Mouse (Mus musculus): ENCODE results near the gene Ank.

Ank gene

DNA sequence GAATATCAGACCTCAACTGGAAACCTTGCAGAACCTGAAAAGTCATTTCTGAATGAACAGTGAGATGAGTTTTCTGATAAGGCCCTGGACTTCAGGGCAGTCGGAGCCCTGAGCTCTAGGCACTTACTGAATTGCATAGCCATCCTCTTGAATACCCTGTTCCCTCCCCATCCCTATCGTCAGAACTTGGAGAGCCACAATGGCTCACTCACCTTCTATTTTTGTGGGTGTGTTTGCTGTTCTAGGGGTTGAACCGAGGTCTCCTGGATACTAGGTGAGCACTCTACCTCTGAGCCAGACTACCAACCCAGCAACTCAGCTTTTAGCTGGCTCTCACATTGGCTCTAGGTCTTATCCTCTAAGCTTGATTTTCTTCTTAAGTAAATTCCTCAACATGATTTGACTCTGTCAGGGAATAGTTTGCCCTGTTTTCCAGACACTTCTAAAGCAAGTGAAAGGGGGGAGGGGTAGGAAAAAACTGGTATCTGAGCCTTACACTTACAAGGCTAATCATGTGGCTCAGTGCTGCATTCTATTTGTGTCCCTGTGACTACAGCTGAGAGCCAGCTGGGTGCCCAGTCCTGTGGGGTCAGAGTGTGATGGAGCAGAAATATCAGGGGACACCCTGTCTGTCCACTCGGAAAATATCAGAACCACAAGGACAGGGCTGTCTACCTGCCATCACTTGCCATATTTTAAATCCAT lies 71.2 kb downstream of the Ank start:
- DNase-seq (ENCODE audit: low spot score) = no peak

DNA sequence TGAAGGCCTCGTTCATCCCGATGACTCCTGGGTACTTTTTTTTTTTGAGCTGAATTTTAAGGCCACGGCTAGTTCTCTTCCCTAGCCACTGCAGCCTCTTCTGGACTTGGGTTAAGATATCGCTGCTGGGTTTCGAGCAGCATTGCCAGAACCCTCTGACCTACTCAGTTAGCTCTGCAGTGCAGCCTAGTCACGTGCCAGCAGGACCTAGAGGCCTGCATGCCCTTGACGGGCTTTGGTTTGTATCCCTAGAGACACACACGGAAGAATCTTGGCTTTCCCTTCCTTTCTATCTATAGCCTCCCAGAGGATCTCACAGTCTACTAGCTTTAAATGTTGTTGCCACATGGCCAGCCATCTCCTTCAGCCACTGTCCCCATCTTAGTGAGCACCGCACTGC lies 73.3 kb downstream of the Ank start:
- DNase-seq (ENCODE audit: low spot score) = no peak

DNA sequence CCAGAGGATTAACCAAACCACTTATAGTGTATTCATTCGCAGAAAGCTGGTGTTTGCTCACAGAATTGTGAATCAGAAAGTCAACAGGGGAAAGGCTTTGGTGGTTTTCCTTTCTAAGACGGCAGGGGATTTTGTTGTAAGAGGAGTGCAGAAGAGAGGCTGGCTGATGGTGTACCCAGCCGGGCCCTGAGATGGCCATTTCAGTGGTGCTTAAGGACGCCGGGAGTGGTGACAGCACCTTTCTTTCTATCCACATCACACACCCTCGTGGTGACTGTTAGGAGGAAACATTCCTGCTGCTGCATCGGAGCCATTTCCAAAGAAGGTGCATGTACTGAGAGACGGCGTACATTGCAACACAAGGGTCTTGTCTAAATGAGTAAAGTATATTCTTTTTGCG lies 78.7 kb downstream of the Ank start:
- DNase-seq (ENCODE audit: low spot score) = no peak

DNA sequence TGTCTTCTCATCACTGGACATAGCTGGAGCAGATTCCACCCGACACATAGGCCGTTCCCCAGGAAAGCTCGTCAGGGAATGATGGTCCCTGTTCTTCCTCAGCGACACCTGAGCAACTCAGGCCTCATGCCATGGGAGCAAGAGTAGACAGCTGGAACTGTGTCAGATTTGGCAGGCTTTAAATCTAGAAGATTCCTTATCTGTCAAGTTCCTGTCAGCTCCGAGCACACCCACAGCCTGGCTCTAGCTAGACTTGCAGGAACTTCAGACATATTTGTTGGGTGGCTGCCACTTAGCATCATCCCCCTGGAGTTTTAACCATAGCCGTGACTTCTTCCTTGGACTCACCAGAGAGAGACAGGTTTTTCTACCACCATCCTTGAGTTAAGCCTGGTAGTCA lies 81.6 kb downstream of the Ank start:
- DNase-seq (ENCODE audit: low spot score) = no peak

DNA sequence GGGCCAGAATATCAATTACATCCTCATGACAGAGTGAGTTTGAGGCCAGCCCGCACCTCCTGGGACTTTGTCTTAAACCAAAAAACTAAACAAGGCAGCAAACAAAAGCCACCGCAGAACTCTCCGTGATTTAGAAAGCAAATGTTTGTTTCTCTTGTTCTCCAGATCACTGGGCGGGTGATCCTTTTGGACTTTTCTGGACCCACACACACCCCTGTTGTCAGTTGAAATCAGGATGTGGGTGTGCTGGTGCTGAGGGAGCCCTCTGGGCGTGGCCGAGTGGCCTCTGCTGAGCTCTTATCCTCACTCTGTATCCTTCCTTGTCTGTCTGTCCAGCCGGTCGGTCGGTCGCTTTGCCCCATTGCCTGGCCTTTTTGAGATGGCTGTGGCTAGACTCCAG lies 82.6 kb downstream of the Ank start:
- DNase-seq (ENCODE audit: low spot score) = no peak

DNA sequence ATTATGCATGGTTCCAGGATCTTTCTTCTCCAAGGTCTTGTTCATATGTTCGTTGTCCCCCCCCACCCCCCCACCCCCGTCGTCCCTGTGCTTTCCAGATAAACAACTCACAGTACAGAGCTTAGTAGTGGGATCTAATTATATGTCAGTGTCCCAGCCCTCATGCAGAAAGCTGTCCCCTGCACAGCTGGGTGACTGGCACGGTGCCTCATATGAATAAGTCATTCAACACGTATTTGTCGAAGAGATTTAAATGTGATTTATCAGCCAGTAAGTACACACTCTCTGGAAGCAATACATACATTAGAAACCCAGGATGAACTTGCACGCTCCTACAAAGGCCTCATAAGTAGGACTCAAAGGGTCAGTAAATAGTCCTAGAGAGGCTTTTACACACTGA lies 83.4 kb downstream of the Ank start:
- DNase-seq (ENCODE audit: low spot score) = no peak

DNA sequence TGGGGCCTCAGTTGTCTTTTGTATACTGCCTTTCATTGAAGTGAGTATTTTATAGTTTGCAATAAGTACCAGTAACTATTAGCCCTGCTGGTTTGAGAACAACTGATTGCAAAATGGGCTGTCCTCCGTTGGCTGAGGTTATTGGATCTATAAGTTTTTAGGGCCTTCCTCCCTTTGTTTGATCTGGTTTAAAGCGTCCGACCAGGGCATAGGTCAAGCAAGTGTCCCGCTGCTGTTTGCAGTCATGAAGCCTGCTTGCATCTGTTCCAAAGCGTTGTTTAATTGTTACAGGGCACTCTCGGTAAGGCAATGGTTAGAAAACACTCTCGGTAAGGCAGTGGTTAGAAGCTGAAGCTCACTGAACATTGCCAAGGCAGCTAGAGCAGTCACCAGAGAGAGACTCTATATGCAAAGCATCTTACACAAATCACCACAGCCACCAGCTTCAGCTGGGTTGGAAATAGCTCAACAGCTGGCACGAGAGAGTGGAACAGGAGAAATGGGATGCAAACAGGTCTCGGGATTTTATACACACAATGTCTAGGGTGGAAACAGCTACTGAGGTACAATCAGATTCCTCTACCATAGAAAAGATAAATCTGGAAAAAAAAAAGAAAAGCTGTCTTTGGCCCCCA lies 84.0 kb downstream of the Ank start:
- no peak for DNase-seq (ENCODE audit: low spot score)

DNA sequence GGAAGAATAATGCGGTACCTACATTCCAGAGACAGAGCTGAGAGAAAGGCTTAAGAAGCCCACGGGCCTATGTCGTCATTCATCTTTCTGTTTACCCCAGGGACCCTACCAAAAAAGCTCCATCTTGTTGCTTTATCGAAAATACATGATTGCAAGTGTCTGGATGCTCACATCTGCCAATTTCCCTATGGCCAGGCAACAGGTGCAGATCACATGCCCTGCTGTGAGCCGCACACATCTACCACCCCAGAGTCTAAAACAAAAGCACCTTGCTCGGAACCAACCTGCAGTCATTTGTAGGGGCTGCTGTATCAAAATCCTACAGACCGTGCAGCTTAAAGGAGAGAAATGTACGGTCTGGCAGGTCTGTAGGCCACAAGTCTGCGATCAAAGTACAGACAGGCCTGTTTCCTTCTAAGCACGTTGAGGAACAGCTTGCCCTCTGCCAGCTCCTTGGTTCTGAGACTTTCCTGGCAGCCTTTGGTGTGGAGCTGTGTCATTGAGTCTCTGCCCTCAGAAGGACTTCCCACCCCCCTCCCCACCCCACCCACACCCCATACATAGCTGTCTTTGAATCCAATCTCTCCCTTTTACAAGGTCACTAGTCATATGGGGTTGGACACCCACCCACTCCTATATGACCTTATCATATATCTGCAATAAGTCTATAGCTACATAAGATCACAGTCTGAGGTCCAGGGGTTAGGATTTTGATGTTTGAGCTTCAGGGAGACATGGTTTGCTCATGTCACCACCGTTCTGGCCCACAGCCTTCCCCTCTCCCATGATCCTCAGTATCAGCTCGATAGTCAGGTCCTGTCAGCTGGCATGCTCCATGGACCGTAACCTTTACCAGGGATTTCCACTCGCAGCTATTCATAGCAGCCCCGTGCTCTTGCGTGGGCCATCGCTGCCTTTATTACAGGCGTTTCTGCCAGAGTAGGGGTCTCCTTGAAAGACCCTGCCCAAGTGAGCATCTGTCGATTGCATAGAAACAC lies 84.9 kb downstream of the Ank start:
- DNase-seq (ENCODE audit: low spot score) = no peak

DNA sequence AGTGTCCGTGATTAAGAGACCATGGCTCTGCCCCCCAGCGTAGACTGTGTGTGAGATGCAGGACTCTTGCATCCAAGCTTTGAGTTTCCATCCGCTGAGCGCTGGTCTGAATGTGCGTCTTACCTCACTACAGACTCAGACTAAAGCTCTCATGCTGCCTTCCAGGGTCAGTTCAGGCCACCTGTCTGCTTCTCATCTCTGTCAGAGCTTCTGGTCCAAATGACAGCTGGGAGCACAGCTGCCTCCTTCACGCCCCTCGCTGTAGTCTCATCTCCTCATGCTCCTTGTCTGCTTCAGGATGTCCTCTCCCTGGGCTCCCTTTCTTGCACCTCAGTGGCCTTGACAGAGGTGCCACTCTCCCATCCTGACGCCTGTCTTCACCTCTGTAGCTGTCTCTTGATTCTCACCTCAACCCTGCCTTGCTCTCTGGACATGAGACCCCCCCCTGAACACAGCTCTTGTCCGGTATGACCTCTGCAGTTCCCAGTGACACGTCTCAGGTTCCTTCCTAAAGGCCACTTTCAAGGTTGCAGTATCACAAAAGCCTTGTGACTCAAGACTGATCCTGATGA lies 85.7 kb downstream of the Ank start:
- DNase-seq (ENCODE audit: low spot score) = no peak

DNA sequence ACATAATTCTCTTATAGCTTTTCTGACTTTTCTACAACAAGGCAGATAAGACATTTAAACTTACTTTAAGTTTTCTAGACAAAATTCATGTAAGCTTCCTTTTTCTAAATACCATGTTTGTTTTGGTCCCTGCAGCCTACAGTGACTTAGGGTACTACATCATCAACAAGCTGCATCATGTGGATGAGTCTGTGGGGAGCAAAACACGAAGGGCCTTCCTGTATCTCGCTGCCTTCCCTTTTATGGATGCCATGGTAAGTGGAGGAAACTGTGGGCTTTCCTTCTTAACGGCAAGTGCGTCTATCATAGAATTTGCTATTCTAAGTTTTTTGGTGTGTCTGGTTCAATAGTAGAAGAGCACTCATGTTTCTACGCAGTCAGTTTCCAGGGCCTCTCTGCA lies 87.1 kb downstream of the Ank start:
- DNase-seq (ENCODE audit: low spot score) = no peak

DNA sequence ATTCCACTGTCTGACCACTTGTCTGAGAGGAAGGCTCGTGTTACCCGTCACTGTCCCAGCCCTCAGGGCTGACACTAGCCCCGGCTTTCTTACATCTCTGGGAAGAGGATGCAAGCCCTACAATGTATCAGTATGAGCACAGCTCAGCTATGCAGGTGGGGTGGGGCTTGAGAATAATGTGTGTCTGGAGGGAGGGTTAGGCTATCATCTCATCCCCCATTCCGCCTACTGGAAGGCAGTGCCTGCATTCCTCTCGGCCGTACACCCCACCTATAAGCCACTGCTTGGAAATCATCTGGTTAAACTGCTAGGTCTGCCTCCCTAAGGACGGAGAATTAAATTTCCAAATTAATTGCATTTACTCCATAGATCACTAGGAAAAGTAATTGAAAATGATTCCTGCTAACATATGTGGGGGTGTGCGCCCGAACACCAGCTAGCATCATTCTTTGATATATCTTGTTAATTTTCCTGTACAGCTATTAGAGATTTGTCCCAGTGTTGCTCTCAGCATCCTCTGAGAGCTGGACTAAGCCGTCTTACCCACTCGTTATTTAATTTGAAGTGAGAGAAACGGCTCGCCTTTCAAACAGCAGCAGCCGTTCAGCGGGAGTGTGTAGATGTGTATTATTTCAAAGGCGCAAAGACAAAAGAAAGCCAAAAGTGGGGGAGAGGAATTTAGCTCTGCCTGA lies 92.1 kb downstream of the Ank start:
- no peak for DNase-seq (ENCODE audit: low spot score)

DNA sequence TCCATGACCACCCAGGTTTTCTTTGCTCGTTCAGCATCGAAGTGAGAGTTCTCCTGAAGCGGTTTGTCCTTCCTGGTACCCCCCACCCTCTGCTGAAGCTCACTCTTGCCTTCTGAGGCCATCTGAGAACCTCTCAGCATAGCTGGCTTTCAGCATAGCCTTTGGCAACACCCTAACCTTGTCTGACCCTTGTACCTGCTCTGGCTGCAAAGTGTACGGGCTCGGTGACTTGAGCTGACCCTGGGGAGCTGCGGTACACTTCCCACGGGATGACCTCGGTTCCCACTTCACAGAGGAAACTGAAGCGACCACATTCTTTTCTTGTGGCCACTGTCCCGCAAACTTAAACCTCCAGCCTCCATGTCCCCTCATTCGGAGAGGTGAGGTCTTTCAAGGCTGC lies 93.8 kb downstream of the Ank start:
- no peak for DNase-seq (ENCODE audit: low spot score)

DNA sequence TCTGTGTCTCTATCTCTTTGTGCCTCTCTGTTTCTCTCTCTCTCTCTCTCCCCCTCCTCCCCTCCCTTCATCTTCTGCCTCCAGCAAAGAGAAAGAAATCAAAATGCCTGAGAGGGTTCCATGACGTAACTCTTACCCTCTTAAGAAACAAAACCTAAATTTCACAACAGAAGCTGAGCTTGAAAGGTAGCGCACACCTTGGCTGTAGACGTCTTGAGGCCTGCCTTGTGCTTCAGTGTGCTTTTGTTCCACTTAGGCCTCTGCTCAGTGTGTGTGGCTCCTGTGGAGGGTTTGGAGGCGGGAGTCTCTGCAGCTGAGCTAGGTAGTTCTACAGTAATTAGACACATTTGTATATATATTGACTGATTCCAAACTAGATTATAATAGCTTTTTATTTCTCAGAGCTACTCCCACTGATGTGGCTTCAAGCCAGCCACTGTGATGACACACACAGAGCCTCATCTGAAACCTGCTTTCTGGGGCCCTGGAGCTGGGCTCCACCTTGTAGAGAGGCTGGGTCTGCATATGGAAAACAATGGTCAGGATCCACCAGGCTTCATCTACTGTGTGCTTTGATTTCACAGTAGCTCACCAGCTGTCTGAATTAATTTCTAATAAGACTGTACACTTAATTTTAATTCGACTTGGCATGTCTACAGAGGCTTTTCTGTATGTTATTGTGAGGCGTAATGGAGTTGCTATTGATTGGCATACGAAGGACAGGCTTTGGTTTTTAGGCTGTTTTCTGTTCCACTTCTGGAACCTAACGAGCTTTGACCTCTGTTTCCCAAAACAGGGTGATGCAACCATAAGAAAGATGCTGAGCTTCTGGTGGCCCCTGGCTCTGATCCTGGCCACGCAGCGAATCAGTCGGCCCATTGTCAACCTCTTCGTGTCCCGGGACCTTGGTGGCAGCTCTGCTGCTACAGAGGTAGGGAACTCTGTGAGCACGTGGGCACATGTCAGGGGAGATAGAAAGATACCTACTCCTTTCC lies 97.9 kb downstream of the Ank start:
- DNase-seq (ENCODE audit: low spot score) = peak; percentile 77

DNA sequence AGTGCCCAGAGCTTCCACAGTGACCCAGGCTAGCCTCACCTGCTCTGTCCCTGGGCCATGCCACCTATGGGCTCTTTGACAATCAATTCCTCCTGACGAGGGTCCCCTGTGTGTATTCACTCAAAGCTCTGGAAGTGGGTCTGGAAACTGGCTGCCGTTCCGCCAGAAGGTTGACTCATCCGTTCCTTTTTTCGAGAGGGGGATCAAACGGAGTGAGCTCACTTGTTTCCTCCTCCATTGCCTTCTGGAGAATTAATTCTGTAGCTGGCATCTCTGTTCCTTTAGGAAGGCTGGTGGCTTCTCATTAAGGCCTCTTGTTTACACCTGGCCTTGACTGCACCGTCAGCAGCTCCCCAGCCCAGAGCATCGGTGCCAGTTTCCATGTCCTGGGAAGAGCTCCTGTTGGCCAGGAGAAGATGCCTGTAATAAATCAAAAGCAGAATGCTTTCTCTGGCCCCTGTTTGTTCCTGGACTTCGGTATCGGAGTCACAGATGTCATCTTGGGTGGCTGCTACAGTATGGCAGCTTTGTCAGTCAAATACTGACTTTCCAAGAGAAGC lies 99.2 kb downstream of the Ank start:
- no peak for DNase-seq (ENCODE audit: low spot score)

DNA sequence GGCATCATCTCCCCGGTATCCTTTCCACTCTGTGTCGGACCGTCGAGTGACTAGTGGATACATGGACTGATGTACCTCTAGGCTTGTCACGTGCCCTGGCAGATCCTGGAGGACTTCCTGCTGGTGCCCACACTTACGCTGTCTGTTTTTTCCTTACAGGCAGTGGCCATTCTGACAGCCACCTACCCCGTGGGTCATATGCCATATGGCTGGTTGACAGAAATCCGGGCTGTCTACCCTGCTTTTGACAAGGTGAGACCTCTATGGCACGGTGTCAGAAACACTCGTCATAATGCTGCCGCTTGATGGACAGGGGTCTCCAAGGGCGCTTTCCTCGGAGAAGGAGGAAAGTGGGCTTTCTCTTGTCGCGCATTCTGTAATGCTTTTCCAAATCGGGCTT lies 100.9 kb downstream of the Ank start:
- DNase-seq (ENCODE audit: low spot score) = no peak

DNA sequence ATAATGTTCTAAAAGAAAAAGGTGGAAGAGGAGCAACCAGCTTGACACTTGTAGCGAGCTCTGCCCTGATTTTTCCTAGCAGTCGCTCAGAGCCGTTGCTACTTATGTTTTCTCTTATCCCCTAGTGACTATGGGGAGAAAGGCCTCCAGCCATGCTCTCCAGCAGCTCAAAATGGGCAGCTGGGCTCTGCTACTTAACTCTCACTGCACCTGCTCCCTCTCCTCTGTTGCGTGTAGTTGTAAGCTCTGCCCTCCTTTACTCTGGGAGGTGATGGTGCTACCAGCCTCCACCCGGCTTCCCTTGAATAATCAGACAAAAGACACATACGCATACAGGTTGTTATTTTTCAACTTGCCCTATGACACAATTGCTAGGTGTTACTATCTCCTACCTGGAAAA lies 101.9 kb downstream of the Ank start:
- DNase-seq (ENCODE audit: low spot score) = peak; percentile 22

DNA sequence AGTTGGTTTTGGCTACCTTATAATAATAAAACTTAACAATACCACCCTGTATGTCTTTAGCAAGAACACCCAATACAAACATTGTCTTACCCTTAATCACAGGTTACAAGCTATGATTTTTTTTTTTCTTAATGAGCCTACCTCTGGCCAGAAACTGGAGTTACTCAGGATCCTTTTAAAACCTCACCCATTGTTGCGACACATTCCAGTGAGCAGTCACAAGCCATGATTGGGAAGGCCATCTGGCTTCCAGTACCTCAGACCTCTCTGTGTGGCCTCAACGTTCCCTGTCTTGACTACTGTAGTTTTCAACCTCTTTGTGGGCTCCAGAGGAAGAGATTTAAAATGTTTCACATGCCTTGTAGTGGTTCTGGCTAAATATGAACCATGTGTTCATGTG lies 103.4 kb downstream of the Ank start:
- DNase-seq (ENCODE audit: low spot score) = no peak

DNA sequence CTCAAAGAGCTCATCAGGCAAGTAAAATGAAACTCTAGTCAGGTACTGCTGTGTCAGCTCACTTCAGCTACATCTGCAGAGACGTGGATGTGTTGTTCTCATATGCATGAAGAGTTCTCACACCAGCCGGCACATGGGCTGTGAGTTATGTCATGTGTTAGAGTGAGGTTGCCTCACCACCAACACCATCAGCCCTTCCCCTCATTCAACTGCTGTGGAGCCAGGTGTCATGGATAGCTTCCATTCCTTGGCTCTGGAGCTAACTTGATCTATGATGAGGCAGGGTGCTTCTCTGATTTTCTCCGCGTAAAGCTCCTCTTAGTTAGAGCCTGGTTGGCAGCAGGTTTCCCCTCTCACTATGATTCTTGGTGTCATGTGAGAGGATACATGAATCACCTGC lies 103.9 kb downstream of the Ank start:
- no peak for DNase-seq (ENCODE audit: low spot score)

DNA sequence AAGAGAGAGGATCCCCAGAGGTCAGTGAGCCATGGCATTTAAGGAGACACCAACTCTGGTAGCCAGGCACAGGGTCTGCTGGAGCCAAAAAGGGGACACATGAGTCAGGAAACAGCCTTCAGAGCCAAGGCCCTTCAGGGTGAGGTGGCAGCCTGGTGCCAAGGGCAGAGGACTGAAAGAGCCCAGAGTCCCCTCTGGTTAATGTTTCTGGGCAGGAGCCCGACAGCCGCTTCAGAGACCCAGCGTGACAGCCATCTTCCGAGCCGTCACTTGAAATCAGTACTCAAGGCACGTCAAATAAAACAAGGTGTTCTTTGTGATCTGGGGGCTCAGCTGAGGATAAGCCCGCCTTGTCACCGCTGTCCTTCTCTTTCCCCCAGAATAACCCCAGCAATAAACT lies 104.7 kb downstream of the Ank start:
- no peak for DNase-seq (ENCODE audit: low spot score)

DNA sequence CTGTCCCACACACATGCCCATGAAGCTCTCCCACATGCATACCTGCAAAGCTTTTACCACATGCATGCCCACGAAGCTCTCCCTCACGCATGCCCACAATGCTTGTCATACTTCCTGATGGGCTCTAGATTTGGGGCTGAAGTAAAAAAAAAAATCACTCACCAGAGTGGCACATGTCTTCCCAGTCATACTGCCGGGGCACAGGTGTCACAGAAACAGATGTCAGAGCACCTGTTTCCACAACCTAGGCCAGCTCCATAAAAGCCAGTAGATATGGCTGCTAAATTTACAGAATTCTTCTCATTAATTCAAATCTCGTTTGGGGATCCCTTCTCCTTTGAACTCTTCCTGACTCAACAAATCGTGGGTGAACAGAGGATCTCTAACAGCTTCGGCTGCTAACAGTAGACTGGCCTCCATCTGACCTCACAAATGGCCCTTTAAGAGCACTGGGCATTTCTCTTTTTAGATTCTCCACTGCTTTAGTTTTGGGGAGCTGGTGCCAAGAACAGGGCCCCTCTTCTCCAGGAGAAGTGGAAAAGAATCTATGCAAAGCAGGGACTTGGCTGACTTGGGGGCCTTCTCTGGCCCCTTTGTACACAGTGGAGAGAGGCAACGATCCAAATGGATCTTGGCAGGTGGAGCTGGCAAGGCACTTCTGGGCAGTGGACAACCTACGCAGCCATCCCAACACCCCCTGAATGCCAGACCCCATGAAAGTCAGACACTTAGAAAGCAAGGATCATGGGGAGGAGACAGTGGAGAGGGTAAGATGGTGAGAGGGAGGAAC lies 108.7 kb downstream of the Ank start:
- no peak for DNase-seq (ENCODE audit: low spot score)
